Mouse (Mus musculus) liver, adult 10 weeks (tissue): ENCODE data around the gene Rps7. TPM values are rescaled to one million over a fixed set of nuclear protein-coding genes. Genes with fewer than 3 reads are reported as not detected.

Experiments used
- polyA plus RNA-seq: library from polyadenylated mRNA; stranded (reverse); fragments of 350-450 nt; fragmentation: Illumina TruSeq; extraction: RNeasy Lipid Tissue Mini Kit (QIAGEN cat#74804); gene quantifications from one replicate; pipeline ENCODE4 v1.2.3, GENCODE M21; 2014; ENCODE audit warnings: low read depth, low replicate concordance

Rps7 gene
- polyA plus RNA-seq = 275 TPM

DNA sequence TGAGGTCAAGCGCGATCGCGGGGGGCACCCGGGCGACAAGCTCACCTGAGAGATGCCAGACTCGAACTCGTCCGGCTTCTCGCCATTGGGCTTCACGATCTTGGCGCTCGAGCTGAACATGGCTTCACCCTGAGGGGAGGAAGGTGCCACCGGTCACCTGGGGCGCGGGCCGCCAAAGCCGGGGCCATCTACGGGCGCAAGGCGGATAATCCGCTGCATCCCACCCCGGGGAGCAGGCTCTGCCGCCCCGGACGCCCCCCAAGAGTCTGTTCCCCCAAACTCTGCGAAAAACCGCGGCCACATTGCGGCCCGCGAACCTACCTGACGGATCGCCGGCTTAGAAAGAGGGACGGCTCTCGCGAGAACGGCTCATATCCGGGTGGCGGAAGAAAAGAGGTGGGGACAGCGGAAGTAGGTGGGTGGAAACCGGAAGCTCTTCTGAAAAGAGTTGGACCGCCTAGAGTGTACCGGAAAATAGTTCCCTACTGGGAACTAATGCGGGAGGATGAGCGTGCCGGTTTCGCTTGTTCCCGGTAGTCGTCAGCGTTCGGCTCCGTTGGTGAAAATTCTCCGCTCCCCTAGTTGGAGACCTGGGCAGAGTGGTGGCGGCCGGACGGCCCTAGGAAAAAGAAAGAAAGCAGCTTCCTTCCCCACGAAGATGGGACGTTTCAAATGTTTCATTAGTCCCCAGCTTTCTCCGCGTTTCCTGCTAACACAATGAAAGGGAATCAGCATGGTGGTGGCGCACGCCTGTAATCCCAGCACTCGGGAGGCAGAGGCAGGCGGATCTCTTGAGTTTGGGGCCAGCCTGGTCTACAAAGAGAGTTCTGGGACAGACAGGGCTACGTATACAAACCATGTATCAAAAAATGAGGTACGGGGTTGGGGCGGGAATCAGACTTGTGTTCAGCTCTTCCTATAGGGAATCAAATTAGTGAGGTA lies at the start of gene Rps7:
Rps7 (minus strand) TSS at position 419 of the 942 bp plus-strand sequence.

DNA sequence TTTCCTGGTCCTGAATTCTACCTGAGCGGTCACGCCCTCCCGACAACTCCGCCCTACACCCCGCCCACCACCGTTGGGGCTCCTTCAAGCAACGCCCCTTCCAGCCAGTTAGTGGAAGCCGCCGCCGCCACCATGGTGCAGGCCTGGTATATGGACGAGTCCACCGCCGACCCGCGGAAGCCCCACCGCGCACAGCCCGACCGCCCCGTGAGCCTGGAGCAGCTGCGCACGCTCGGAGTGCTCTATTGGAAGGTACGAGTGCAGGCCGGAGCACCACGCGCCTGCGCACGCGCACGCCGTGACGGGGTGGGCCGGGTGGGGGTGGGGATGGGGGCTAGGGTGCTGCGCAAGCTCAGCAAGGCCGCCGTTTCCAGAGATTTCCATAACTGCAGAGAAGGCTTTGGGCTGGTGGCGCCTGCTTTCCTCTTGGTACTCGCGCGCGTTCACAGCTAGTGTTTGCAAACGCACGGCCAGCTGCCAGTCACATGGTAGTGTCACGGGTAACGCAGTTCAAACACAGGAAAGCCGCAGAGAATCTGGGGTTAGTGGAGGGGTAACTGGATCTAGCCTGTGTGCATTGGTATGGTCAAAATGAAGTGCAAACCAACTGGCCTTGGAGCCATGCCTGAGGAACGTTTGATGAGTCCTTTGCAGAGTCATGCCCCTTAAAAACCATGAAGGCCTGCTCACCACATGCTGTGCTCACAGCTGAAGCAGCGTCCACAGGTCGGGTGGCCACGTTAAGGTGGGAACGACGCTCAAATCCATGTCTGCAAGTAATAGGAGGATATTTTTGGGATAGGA lies 39.6 kb upstream of the Rps7 start, which contains the start of gene Adi1:
Adi1 (plus strand) TSS at position 111 of the 804 bp plus-strand sequence.

DNA sequence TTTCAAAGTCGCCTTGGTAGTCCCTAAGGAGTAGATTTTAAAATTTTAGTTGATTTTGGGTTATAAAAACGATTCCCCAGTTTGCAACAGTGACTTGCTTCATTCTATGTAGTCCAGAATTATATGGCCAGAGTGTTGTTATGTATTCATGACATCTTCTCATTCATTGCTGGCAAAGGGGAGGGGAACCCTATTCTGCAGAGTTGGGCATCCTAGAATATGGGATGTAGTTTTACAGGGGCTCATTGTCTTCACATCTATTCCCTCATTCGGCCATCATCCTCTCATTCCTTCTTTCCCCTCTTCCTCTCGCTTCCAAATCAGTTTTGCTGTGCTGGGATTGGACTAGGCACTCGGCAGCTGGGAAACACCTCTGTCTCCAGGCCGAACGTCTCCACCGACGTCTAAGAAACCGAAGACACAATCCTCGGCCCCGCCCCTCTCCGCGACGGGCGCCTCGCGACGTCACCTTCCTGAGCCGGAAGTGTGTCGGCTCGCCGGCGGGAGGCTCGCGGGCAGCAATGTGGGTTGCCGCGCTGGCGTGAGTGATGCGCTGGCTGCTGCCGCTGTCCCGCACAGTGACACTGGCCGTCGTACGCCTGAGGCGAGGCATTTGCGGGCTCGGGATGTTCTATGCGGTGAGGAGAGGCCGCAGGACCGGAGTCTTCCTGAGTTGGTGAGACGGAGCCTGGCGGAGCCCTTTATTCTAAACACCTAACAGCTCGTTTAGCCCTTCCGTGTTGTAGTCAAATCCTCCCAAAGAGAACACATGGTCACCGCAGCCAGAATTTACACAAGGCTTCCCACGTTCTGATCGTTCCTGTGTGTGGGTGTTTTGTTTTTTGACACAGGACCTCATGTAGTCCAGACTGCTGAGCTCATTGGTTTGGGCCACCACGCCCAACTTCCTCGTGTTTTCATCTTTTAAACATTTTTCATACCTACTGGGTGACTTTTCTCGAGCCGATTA lies 13.7 kb upstream of the Rps7 start, which contains the start of gene Rnaseh1:
Rnaseh1 (plus strand) TSS at position 462 of the 970 bp plus-strand sequence.

DNA sequence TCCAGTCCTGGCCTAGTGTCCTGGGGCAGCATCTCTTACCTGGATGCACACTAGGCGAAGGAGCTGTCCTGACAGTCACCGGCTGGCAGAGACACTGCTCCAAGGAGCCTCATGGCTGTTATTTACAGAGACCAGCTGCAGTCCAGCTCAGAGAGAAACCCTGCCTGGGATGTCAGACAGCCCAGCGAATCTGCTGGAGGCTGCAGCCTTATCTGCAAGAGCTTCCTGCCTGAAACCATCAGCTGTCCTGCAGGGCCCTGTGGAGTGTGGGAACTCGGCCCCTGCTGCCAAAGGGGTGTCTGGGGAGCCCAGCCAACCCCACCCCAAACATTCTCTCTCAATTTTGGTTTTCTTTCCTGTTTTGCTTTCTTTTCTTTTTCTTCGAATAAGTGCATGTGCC lies 12.6 kb downstream of the Rps7 start, which contains the start of gene Colec11:
Colec11 (minus strand) TSS at position 183 of the 400 bp plus-strand sequence.

DNA sequence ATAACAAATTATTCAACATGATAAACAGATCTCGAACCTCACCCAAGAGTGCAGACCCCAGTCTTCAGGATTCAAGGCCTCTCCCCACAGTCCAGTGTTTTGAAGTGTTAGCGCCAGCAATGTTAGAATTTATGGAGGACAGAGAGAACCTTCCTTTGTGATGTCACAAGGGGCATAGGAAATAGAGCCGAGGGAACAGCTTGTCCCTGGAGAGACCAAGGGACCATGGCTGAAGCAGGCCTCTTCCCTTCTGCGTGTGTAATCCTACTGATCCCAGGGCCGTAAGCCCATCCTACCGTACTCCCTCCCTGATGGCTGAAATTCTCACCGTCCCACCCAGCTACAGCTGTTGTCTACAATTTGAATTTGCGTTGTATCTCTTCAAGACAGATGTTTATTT lies 53.3 kb downstream of the Rps7 start, which contains the start of gene Allc:
Allc (minus strand) TSS at position 101 of the 400 bp plus-strand sequence.

Other genes with a start within 250 kb of the Rps7 start
- not detected for gene Dcdc2c, start 83.6 kb downstream of the Rps7 start, polyA plus RNA-seq
- not detected for gene Allc, start 53.4 kb downstream of the Rps7 start, polyA plus RNA-seq
- gene Colec11, start 12.6 kb downstream of the Rps7 start, polyA plus RNA-seq = 13.3 TPM
- gene Rnaseh1, start 13.6 kb upstream of the Rps7 start, polyA plus RNA-seq = 1.5 TPM
- gene Adi1, start 39.3 kb upstream of the Rps7 start, polyA plus RNA-seq = 363 TPM
- gene Trappc12, start 114.5 kb upstream of the Rps7 start, polyA plus RNA-seq = 7.5 TPM
- gene Eipr1, start 115.8 kb upstream of the Rps7 start, polyA plus RNA-seq = 2.0 TPM